Mouse (Mus musculus): ENCODE data around the gene Ralgps1.
A peak's percentile ranks its signal among the peaks of the same experiment; 100 is the strongest.
"Not testable (repeated sequence)": the region's sequence is repeated elsewhere in the genome, so short reads cannot be mapped to it uniquely, and the experiment has no call there.

Gene Ralgps1

DNA sequence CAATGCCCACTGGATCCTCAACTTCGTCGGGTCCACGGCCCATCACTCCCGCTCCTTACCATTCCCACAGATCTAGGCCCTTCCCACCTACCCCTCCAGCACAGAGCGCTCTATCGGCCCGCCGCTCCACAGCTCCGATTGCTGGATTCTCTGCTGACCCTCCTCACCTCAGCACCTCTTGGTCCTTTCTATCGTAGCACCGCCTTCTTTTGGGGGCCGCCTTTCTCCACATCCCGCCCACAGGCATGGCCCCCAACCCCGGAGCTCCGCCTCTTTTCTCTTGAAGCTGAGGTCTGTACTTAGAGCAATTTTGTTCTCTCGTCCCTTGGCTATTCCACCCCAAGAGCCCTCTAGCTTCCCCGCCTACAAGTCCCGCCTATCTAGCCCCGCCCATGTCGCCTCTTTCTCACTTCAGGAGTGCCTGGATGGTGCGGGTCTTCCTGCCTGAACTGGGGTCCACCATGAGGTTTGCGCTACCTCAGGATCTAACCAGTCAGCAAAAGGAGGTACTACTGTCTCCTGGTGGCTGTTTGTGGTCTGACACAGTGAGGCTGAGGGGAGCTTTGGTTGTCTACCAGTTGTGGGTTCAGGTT lies 239.7 kb downstream of the Ralgps1 start, which contains the start of gene Garnl3:
Gene Garnl3 (minus strand): TSS at position 155 of the 593 bp plus-strand sequence.
- peak; percentile 55 for DNase-seq (ENCODE audit: low read depth)

DNA sequence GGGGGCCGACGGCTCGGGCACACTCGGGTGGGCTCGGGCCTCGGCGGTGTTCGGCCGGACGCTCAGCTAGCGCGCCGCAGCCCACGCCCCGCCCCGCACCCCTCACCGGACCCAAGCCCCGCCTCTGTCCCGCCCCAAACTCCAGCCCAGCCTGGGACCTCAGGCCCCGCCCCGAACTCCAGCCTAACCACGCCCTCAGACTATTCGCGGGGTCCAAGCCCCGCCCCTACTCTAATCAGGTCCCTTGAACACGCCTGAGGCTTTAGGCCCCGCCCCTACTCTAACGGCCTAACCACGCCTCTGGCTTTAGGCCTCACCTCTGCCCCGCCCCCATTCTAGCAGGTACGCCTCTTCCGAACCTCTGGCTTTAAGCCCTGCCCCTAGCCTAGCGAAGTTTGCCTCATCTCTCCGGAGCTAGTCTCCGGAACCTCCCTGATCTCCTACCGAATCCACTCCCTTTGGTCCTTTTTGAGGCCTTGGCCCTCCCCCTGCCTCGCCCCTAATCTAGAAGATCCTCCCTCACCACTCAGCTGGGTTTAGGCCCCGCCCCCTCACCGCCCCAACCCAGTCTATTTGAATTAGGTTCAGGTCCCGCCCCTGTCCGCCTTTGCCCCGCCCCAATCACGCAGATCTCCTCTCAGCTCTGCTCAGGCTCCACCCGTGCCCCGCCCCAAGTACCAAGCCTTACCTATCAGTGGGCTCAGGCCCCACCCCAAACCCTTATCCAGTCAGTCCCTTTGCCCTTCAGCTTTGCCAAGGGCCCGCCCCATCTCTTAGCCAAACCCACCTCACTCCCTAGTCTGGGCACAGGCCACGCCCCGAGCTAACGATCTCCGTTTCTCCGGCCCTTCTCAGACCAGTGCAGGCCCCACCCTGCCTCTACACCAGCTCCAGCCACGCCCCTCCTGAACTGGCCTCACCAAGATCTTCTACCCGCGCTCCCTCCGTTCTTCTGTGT lies 240.5 kb downstream of the Ralgps1 start:
- peak; percentile 96 for DNase-seq (ENCODE audit: low read depth)

GRCm38 (mm10) chr2:33130141-33130525 lies 241.2 kb downstream of the Ralgps1 start:
- no peak for DNase-seq (ENCODE audit: low read depth)

GRCm38 (mm10) chr2:33129696-33130095 lies 241.6 kb downstream of the Ralgps1 start:
- no peak for DNase-seq (ENCODE audit: low read depth)

- no peak for DNase-seq (ENCODE audit: low read depth)
Measured at GRCm38 (mm10) chr2:33129005-33129404, 242.3 kb downstream of the Ralgps1 start.

DNA sequence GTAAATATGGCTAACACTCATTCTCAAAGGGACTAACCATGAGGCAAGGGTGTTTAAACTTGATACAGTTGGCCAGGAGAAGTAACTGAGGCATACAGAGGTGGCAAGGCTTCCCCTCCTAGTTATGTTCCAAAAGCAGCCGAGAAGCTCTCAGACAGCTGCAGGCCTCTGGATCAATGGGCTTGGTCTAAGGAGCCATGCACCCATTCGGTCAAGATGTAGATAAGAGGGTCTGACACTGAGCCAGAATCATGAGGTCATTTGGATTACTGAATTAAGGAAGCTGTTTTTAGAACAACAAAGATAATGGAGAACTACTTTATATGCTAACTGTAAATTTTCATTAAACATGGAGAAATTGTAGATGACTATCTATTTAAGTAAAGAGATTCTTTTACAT lies 244.0 kb downstream of the Ralgps1 start:
- no peak for DNase-seq (ENCODE audit: low read depth)

DNA sequence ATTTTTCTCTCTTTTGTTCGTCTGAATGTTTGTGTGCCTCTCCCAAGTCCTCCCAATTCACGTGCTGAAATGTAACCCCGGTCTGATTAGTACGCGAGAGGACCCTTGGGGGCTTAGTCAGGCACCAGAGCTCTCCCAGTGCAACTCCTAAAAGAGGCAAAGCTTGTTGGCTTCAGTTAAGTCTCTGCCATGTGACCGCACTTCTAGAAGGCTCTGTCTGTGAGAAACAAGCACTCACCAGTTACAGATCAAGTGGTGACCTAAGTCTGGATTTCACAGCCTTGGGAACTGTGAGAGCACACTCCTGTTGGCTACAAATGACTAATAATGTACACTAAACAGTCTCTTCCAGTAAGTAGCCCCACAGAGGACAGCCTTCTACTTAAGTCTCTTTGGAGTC lies 248.4 kb downstream of the Ralgps1 start:
- no peak for DNase-seq (ENCODE audit: low read depth)

DNA sequence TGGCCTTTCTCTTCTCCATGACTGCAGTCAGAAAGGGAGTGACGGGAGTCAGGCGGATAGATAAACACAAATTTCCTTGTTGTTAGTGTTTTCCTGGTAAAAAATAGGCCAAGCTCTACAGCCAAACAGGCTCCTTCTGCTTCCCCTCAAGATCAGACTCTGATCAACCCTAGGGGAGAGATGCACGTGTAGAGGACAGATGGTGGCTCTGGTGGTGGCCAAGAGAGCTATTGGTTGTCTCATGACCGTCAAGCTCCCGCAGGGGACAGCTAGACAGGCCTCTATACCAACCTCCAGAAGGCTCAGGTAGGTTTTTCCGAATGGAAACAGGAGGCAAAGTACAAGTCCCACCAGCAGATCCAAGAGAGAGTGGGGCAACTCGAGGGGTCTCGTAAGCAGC lies 270.8 kb downstream of the Ralgps1 start:
- no peak for DNase-seq (ENCODE audit: low read depth)

- not testable (repeated sequence) for DNase-seq (ENCODE audit: low read depth)
Measured at GRCm38 (mm10) chr2:33097326-33097725, 274.0 kb downstream of the Ralgps1 start.

- DNase-seq (ENCODE audit: low read depth) = no peak
Measured at GRCm38 (mm10) chr2:33095221-33095671, 276.0 kb downstream of the Ralgps1 start.

DNA sequence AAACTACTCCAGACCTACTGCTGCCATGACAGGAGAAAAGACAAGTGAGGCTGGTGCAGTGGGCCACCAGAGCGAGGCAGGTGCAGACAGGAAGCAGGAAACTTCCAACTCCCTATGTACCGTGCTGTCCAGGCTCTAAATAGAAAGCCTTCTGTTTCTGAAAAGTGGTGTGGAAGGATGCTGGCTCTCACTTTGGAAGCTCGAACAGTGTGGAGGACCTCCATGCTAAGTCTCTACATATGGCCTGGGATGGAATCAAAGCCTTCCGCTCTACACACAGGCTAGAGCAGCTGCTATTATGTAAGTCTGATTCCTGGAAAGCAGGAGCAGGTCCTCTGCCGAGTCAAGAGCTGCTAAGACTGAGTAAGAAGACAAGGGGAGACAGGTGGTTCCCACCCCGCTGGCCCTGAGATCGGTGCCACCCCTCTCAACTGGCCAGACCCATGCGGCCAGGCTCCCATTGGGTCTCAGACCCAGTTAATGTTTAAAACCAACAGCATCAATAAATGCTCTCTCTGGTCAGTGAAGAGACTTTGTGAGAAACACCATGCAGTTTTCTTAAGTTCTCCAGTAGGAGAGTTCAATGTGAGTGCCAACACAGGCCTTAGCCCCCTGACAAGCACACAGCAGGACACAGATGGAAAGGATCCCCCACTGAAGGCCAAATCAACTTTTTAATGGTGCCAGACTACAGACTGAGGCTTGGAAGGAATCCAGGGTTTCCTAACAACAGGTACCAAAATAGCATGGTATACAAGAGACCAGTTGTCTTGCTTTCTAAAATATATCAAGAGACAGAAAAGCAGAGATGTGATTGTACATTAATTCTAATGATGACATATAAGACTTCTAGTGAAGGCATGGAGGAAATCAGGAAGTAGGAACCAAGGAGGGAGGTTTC lies 280.4 kb downstream of the Ralgps1 start:
- DNase-seq (ENCODE audit: low read depth) = no peak

DNA sequence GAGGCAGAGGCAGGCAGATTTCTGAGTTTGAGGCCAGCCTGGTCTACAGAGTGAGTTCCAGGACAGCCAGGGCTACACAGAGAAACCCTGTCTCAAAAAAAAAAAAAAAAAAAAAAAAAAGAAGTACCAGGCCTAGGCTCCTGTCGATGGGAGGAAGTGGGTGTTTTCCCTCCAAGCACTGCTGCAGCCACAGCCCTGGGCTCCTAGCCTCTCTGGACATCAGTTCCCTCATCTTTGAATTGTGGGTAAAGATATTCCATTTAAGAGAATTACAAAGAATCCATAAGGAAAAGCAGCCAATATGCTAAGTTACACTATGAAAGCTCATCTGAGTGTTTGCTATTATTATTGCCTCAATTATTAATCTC lies 281.3 kb downstream of the Ralgps1 start:
- DNase-seq (ENCODE audit: low read depth) = not testable (repeated sequence)

GRCm38 (mm10) chr2:33089356-33090032 lies 281.8 kb downstream of the Ralgps1 start:
- no peak for DNase-seq (ENCODE audit: low read depth)

- no peak for DNase-seq (ENCODE audit: low read depth)
Measured at GRCm38 (mm10) chr2:33086671-33087363, 284.5 kb downstream of the Ralgps1 start.

- DNase-seq (ENCODE audit: low read depth) = no peak
Measured at GRCm38 (mm10) chr2:33086016-33086596, 285.2 kb downstream of the Ralgps1 start.

DNA sequence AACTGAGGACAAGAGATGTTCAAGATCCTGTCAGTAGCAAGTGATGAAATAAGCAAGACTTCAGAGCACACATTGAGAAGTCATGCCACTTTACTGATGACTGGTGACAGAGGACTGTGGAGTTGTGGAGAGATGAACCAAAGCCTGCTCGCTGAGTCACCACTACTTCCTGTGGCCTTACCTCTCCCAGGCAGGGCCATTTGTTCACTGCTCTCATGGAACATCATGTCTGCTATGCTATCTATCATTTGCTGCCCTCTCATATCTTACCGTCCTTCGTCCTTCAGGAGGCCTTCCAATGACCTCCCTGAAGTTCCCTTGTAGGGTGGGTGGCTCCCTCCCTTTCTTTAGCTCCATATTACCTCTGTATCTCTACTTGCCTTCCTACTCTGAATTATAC lies 287.1 kb downstream of the Ralgps1 start:
- no peak for DNase-seq (ENCODE audit: low read depth)
